8 mouse cellular contexts compared by ENCODE assay signal in genomic region chr11:105362946-105363597, GRCm38 (mm10).
DNase-seq lines count a peak whose midpoint lies in the region; ATAC-seq and TF ChIP-seq lines count a peak whose summit lies in the region.

No protein-coding gene starts in this region.

- H3K27me3 ChIP-seq in erythroblast, embryonic 14.5 days (ENCODE audit: control insufficient read depth), result peaks cover 40% of the 10 kb centered on the region
- no peaks in the 10 kb centered on the region for H3K27me3 ChIP-seq in heart, embryonic 12.5 days (replicated peaks)
- no peaks in the 10 kb centered on the region for H3K27me3 ChIP-seq in kidney, postnatal 0 days (ENCODE audit: insufficient read depth, low read length)
- no peaks in the 10 kb centered on the region for H3K27me3 ChIP-seq in liver, adult 2 months (ENCODE audit: control insufficient read depth, insufficient read depth, low read length)
- no peaks in the 10 kb centered on the region; the same call in 1 of the 2 replicates for H3K27me3 ChIP-seq in splenic B cell, adult 2 months (ENCODE audit: control insufficient read depth, insufficient read depth, low read length, poor library complexity, severe bottlenecking)

- peak overlapping the region; percentile 37 for H3K27ac ChIP-seq in brown adipose tissue, adult 24 weeks (replicated peaks; ENCODE audit: low read depth, low read length)
- peak overlapping the region; percentile 72 for H3K27ac ChIP-seq in heart, embryonic 12.5 days (ENCODE audit: poor library complexity, severe bottlenecking)
- H3K27ac ChIP-seq in kidney, postnatal 0 days, result 0 out of 2 replicates have a peak overlapping the region, but pooled peaks have one; percentile 1
- no peak overlapping the region for H3K27ac ChIP-seq in liver, adult 2 months (replicated peaks; ENCODE audit: insufficient read depth, low read depth, low read length)

- ATAC-seq in heart, embryonic 12.5 days (ENCODE audit: insufficient number of reproducible peaks, low FRiP score), result peak; percentile 79
- peak; percentile 79 for ATAC-seq in kidney, postnatal 0 days (replicated peaks; ENCODE audit: low FRiP score, low read depth)
- 0 out of 2 replicates have a peak, but pooled peaks have one; percentile 33 for ATAC-seq in monocyte, adult 5-6 weeks (replicated peaks; ENCODE audit: insufficient number of reproducible peaks, low FRiP score, low TSS enrichment, poor library complexity, severe bottlenecking)

- peak overlapping the region; percentile 82 for H3K4me2 ChIP-seq in heart, embryonic 12.5 days
- peak overlapping the region; percentile 88 for H3K4me2 ChIP-seq in kidney, postnatal 0 days (ENCODE audit: low read length)

- peak; percentile 84 for TF ChIP-seq CTCF in kidney, postnatal 0 days (IDR thresholded peaks at IDR 0.05; ENCODE audit: low read depth)
- TF ChIP-seq CTCF in liver, adult 2 months (IDR thresholded peaks at IDR 0.05; ENCODE audit: low read depth, low read length), result peak; percentile 70

- H3K79me2 ChIP-seq in liver, adult 2 months (ENCODE audit: control insufficient read depth, insufficient read depth, low read length), result no peaks in the 10 kb centered on the region

- H3K36me3 ChIP-seq in erythroblast, embryonic 14.5 days (ENCODE audit: control insufficient read depth), result no peaks in the 10 kb centered on the region
- no peaks in the 10 kb centered on the region for H3K36me3 ChIP-seq in heart, embryonic 12.5 days
- H3K36me3 ChIP-seq in kidney, postnatal 0 days (ENCODE audit: insufficient read depth, low read length), result no peaks in the 10 kb centered on the region
- H3K36me3 ChIP-seq in liver, adult 2 months (ENCODE audit: control insufficient read depth, insufficient read depth, low read length), result no peaks in the 10 kb centered on the region
- H3K36me3 ChIP-seq in splenic B cell, adult 2 months (ENCODE audit: control insufficient read depth, insufficient read depth, low read length, poor library complexity, severe bottlenecking), result no peaks in the 10 kb centered on the region

- H3K4me3 ChIP-seq in brown adipose tissue, adult 24 weeks (ENCODE audit: insufficient read depth, low read depth, low read length), result peak overlapping the region; percentile 86
- H3K4me3 ChIP-seq in erythroblast, embryonic 14.5 days (replicated peaks), result peak overlapping the region; percentile 62
- H3K4me3 ChIP-seq in heart, embryonic 12.5 days, result peak overlapping the region; percentile 59
- H3K4me3 ChIP-seq in kidney, postnatal 0 days (replicated peaks; ENCODE audit: low read depth, low read length), result peak overlapping the region; percentile 42
- H3K4me3 ChIP-seq in liver, adult 2 months (ENCODE audit: insufficient read depth, low read depth, low read length), result peak overlapping the region; percentile 57; the same call in 1 of the 2 replicates

- peaks cover 13% of the 10 kb centered on the region for H3K4me1 ChIP-seq in brown adipose tissue, adult 24 weeks (ENCODE audit: control insufficient read depth, insufficient read depth, insufficient read length, low read length)
- peaks cover 60% of the 10 kb centered on the region for H3K4me1 ChIP-seq in erythroblast, embryonic 14.5 days (ENCODE audit: control insufficient read depth)
- H3K4me1 ChIP-seq in heart, embryonic 12.5 days (replicated peaks), result peaks cover 72% of the 10 kb centered on the region
- H3K4me1 ChIP-seq in kidney, postnatal 0 days (replicated peaks; ENCODE audit: insufficient read depth, low read length), result peaks cover 12% of the 10 kb centered on the region; the same call in 1 of the 2 replicates
- peaks cover 2% of the 10 kb centered on the region; the same call in 1 of the 2 replicates for H3K4me1 ChIP-seq in liver, adult 2 months (ENCODE audit: control insufficient read depth, insufficient read depth, low read length)

- WGBS in heart, embryonic 12.5 days, result under 1% methylated on average over 40 of the region's 40 CpGs
- 2% methylated on average over 40 of the region's 40 CpGs for WGBS in kidney, postnatal 0 days
- 5% methylated on average over 40 of the region's 40 CpGs for WGBS in liver, adult 2 months

- no peak for TF ChIP-seq POLR2A in liver, adult 2 months (IDR thresholded peaks at IDR 0.05; ENCODE audit: extremely low read depth, insufficient read depth, low read length)

- DNase-seq in CD4-positive helper T cell, adult 2 months (ENCODE audit: low read depth, low spot score), result peak; percentile 72
- peak; percentile 80 for DNase-seq in kidney, postnatal 0 days (ENCODE audit: low spot score)
- no peak for DNase-seq in liver, adult 2 months (ENCODE audit: extremely low read depth, low read depth, low spot score)
- peak; percentile 69 for DNase-seq in splenic B cell, adult 2 months (ENCODE audit: low read depth, low spot score)

- peak overlapping the region; percentile 73 for H3K9ac ChIP-seq in heart, embryonic 12.5 days
- H3K9ac ChIP-seq in kidney, postnatal 0 days (ENCODE audit: low read depth, low read length), result peak overlapping the region; percentile 61
- H3K9ac ChIP-seq in liver, adult 2 months (ENCODE audit: low read depth, low read length), result peak overlapping the region; percentile 31; the same call in 1 of the 2 replicates

- no peaks in the 10 kb centered on the region for H3K9me3 ChIP-seq in erythroblast, embryonic 14.5 days (ENCODE audit: control insufficient read depth, low read length)
- no peaks in the 10 kb centered on the region for H3K9me3 ChIP-seq in heart, embryonic 12.5 days (replicated peaks)
- H3K9me3 ChIP-seq in kidney, postnatal 0 days (replicated peaks; ENCODE audit: low read length), result no peaks in the 10 kb centered on the region
